Mouse (Mus musculus) lung, embryonic 14.5 days (tissue): Measurements from ENCODE around the gene Zscan2. TPM values are rescaled to one million over a fixed set of nuclear protein-coding genes. Genes with fewer than 3 reads are reported as not detected.
"Not testable (repeated sequence)": the region's sequence is repeated elsewhere in the genome, so short reads cannot be mapped to it uniquely, and the experiment has no call there.

Source experiments
- ATAC-seq: fragments of 200-750 bp; cut with Nextera tagmentation; 2 replicates; pipeline ENCODE4 v1.8.0; 2017; ENCODE audit warnings: mild to moderate bottlenecking, moderate TSS enrichment, moderate library complexity; ENCODE audit not compliant: insufficient read depth
- DNase-seq: peaks from one replicate; pipeline ENCODE4 v3.0.0-alpha.2; 2015
- H3K27ac ChIP-seq: fragments of 300-500 bp; sonication (generic); 2 replicates; pipeline ENCODE4 v1.5.1; 2014; ENCODE audit warnings: low read depth, mild to moderate bottlenecking, moderate library complexity
- H3K27me3 ChIP-seq: fragments of 300-500 bp; sonication (generic); 2 replicates; pipeline ENCODE4 v1.6.1; 2014; ENCODE audit warnings: low read length, control low read depth; ENCODE audit not compliant: insufficient read depth
- H3K36me3 ChIP-seq: fragments of 300-500 bp; sonication (generic); 2 replicates; pipeline ENCODE4 v1.6.1; 2014; ENCODE audit warnings: control low read depth; ENCODE audit not compliant: insufficient read depth
- H3K4me1 ChIP-seq: fragments of 300-500 bp; sonication (generic); 2 replicates; pipeline ENCODE4 v1.6.1; 2014; ENCODE audit warnings: antibody characterized with exemption, control low read depth; ENCODE audit not compliant: insufficient read depth
- H3K4me2 ChIP-seq: fragments of 300-500 bp; sonication (generic); 2 replicates; pipeline ENCODE4 v1.6.1; 2014; ENCODE audit warnings: mild to moderate bottlenecking
- H3K4me3 ChIP-seq: fragments of 300-500 bp; sonication (generic); 2 replicates; pipeline ENCODE4 v1.5.1; 2014; ENCODE audit warnings: low read depth, low read length
- H3K9ac ChIP-seq: fragments of 300-500 bp; sonication (generic); 2 replicates; pipeline ENCODE4 v1.6.1; 2014
- H3K9me3 ChIP-seq: fragments of 300-500 bp; sonication (generic); 2 replicates; pipeline ENCODE4 v1.6.1; 2016; ENCODE audit warnings: low read depth, low read length, control low read depth
- CTCF ChIP-seq: IDR thresholded peaks from 2 replicates; pipeline ENCODE4 v1.5.1; 2016; ENCODE audit warnings: antibody characterized with exemption, low read depth
- WGBS: fragments of 180-500 bp; shearing (Covaris S2); extraction: QIAGEN DNeasy Blood & Tissue Kit; methylation state at CpG from one replicate; pipeline ENCODE4 v1.1.7; 2014; 5-methylcytosine and 5-hydroxymethylcytosine counted together
- polyA plus RNA-seq: library from polyadenylated mRNA; unstranded; fragments of >200 nt; fragmentation: Nextera tagmentation; extraction: Ambion mirVana; gene quantifications from 2 replicates; pipeline ENCODE4 v1.2.1, GENCODE M21; 2014

Zscan2 gene
- polyA plus RNA-seq, 1 experiment from 2014 or later: 3.2 TPM

GRCm38 (mm10) chr7:80828146-80828860 lies 32.4 kb upstream of the Zscan2 start:
- no peak overlapping the region for H3K27ac ChIP-seq
- no peak for TF ChIP-seq CTCF
- WGBS: 67% methylated on average over 18 of the region's 18 CpGs
- no peak overlapping the region for H3K4me2 ChIP-seq
- no peaks in the 10 kb centered on the region for H3K36me3 ChIP-seq
- no peaks in the 10 kb centered on the region for H3K27me3 ChIP-seq
- ATAC-seq (no peak), DNase-seq (peak; percentile 52)
- H3K4me3 ChIP-seq: no peak overlapping the region
- no peaks in the 10 kb centered on the region for H3K9me3 ChIP-seq
- peaks cover 14% of the 10 kb centered on the region for H3K4me1 ChIP-seq
- H3K9ac ChIP-seq: no peak overlapping the region

- Histone ChIP-seq H3K4me1 (peaks cover 9% of the 10 kb centered on the region; the same call in 1 of the 2 replicates), H3K4me2 (no peak overlapping the region), H3K9me3 (no peaks in the 10 kb centered on the region), H3K9ac (no peak overlapping the region), H3K4me3 (no peak overlapping the region), H3K27me3 (no peaks in the 10 kb centered on the region), H3K27ac (no peak overlapping the region), H3K36me3 (no peaks in the 10 kb centered on the region)
- DNase-seq (no peak), ATAC-seq (no peak)
- 79% methylated on average over 15 of the region's 15 CpGs for WGBS
- TF ChIP-seq CTCF: no peak
These were observed 30.4 kb upstream of the Zscan2 start for GRCm38 (mm10) chr7:80830193-80830803.

- TF ChIP-seq CTCF: no peak
- Histone ChIP-seq H3K4me1 (peaks cover 9% of the 10 kb centered on the region; the same call in 1 of the 2 replicates), H3K9me3 (no peaks in the 10 kb centered on the region), H3K27me3 (no peaks in the 10 kb centered on the region), H3K27ac (no peak overlapping the region), H3K4me3 (no peak overlapping the region), H3K36me3 (no peaks in the 10 kb centered on the region), H3K9ac (no peak overlapping the region), H3K4me2 (no peak overlapping the region)
- DNase-seq (peak; percentile 87), ATAC-seq (no peak)
- 20% methylated on average over 4 of the region's 4 CpGs for WGBS
These were observed 28.5 kb upstream of the Zscan2 start for GRCm38 (mm10) chr7:80832191-80832590.

- peak; percentile 82 for DNase-seq
- H3K9ac ChIP-seq, H3K36me3 ChIP-seq, H3K27ac ChIP-seq, H3K4me3 ChIP-seq, H3K27me3 ChIP-seq, H3K4me1 ChIP-seq, H3K9me3 ChIP-seq: not testable (repeated sequence)
- WGBS: 15% methylated on average over 13 of the region's 14 CpGs
- H3K4me2 ChIP-seq: 0 out of 2 replicates have a peak overlapping the region, but pooled peaks have one; percentile 32
- ATAC-seq: peak; percentile 85
These were observed 27.6 kb upstream of the Zscan2 start for GRCm38 (mm10) chr7:80832996-80833650.

GRCm38 (mm10) chr7:80833651-80834532 lies 26.8 kb upstream of the Zscan2 start:
- H3K27me3 ChIP-seq: no peaks in the 10 kb centered on the region
- no peak overlapping the region for H3K27ac ChIP-seq
- no peak for ATAC-seq
- H3K9ac ChIP-seq: no peak overlapping the region
- no peaks in the 10 kb centered on the region for H3K36me3 ChIP-seq
- H3K4me3 ChIP-seq: no peak overlapping the region
- no peak for TF ChIP-seq CTCF
- H3K4me1 ChIP-seq: peaks cover 9% of the 10 kb centered on the region; the same call in 1 of the 2 replicates
- WGBS: 30% methylated on average over 12 of the region's 12 CpGs
- peak; percentile 32 for DNase-seq
- H3K4me2 ChIP-seq: no peak overlapping the region
- no peaks in the 10 kb centered on the region for H3K9me3 ChIP-seq

- Histone ChIP-seq H3K27me3 (no peaks in the 10 kb centered on the region), H3K27ac (0 out of 2 replicates have a peak overlapping the region, but pooled peaks have one; percentile 19), H3K4me1 (peaks cover 9% of the 10 kb centered on the region; the same call in 1 of the 2 replicates), H3K36me3 (no peaks in the 10 kb centered on the region), H3K9ac (no peak overlapping the region), H3K4me3 (no peak overlapping the region), H3K4me2 (no peak overlapping the region), H3K9me3 (no peaks in the 10 kb centered on the region)
- no peak for TF ChIP-seq CTCF
- no peak for DNase-seq
- ATAC-seq: no peak
- 55% methylated on average over 4 of the region's 4 CpGs for WGBS
These were observed 24.6 kb upstream of the Zscan2 start for GRCm38 (mm10) chr7:80835984-80836652.
